Mouse (Mus musculus) inflammation-experienced regulatory T-cells, adult 6 months (primary cell): ENCODE measurements around the gene Olfr358. TPM values are rescaled to one million over a fixed set of nuclear protein-coding genes. Genes with fewer than 3 reads are reported as not detected.

Source experiments
- ATAC-seq: one replicate; pipeline ENCODE4 v1.8.0; 2017
- polyA plus RNA-seq, 3 experiments: library from polyadenylated mRNA; unstranded; fragments of 100-300 nt; shearing (Covaris generic); gene quantifications; one replicate each; pipeline ENCODE4 v1.2.1; 2017

Gene Olfr358
- polyA plus RNA-seq: not detected

- no peak for ATAC-seq
Observed at GRCm38 (mm10) chr2:37009235-37009634, at the start of gene Olfr358. Olfr358 (minus strand) TSS chr2:37009335.

- no peak for ATAC-seq
Observed at GRCm38 (mm10) chr2:36997030-36997429, 12.1 kb downstream of the Olfr358 start.

- ATAC-seq: no peak
Observed at GRCm38 (mm10) chr2:36993527-36993926, 15.6 kb downstream of the Olfr358 start, which contains the start of gene Olfr357. Olfr357 (plus strand) TSS chr2:36993827.

Other genes starting within 250 kb of the Olfr358 start
- not detected for gene Olfr348, start 225.1 kb downstream of the Olfr358 start, polyA plus RNA-seq
- gene Olfr50, start 218.8 kb downstream of the Olfr358 start, polyA plus RNA-seq: not detected
- not detected for gene Olfr3, start 192.3 kb downstream of the Olfr358 start, polyA plus RNA-seq
- gene Olfr350, start 163.0 kb downstream of the Olfr358 start, polyA plus RNA-seq: not detected
- not detected for gene Olfr351, start 146.7 kb downstream of the Olfr358 start, polyA plus RNA-seq
- not detected for gene Olfr352, start 140.9 kb downstream of the Olfr358 start, polyA plus RNA-seq
- gene Olfr353, start 116.4 kb downstream of the Olfr358 start, polyA plus RNA-seq: not detected
- under 1 TPM; 0.04 to 0.24 (median 0.04) TPM for gene Olfr354, start 103.7 kb downstream of the Olfr358 start, polyA plus RNA-seq
- gene Olfr355, start 80.4 kb downstream of the Olfr358 start, polyA plus RNA-seq: not detected
- gene Olfr356, start 72.2 kb downstream of the Olfr358 start, polyA plus RNA-seq: not detected
- gene Olfr357, start 15.5 kb downstream of the Olfr358 start, polyA plus RNA-seq: not detected
- not detected for gene Olfr360, start 56.4 kb upstream of the Olfr358 start, polyA plus RNA-seq
- not detected for gene Olfr361, start 80.0 kb upstream of the Olfr358 start, polyA plus RNA-seq
- gene Olfr362, start 108.6 kb upstream of the Olfr358 start, polyA plus RNA-seq: not detected
- gene Olfr364-ps1, start 130.0 kb upstream of the Olfr358 start, polyA plus RNA-seq: not detected
- not detected for gene Olfr365, start 178.9 kb upstream of the Olfr358 start, polyA plus RNA-seq
- gene Olfr366, start 202.2 kb upstream of the Olfr358 start, polyA plus RNA-seq: under 1 TPM in 2 of 3 experiments, not detected in 1; 0.06 to 0.07 TPM